Mouse (Mus musculus) cortical plate, adult 2 months (tissue): ENCODE data around the gene Arl5c.

Source experiments
- CTCF ChIP-seq: fragments of 200-500 bp; IDR thresholded peaks from 2 replicates; pipeline ENCODE4 v1.5.1; 2011; ENCODE audit warnings: mild to moderate bottlenecking, control low read depth, low read length; ENCODE audit not compliant: insufficient read depth; ENCODE audit errors: extremely low read depth
- POLR2A ChIP-seq: fragments of 200-500 bp; IDR thresholded peaks from 2 replicates; pipeline ENCODE4 v1.6.1; 2011; ENCODE audit warnings: mild to moderate bottlenecking, low read length, control low read depth; ENCODE audit not compliant: insufficient read depth; ENCODE audit errors: extremely low read depth

DNA sequence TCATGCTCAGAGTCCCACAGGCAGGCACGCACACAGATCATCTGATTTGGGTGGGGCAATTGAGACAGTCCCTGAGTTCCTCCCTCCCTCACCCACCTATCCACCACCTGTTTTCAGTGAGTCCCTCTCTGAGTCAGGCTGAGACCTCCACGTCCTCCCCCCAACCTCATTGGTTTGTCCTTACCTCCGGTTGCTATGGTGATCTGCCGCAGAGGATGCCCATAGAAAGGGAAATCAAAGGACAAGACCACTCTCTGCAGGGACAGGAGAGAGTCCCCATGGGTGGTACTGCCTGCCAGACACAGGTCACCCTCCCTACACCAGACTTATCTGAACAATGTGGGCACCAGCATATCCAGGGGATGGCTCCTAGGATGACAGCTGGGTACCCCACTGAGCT is 40.1 kb downstream of the Arl5c start:
- no peak for TF ChIP-seq CTCF
- no peak for TF ChIP-seq POLR2A
